Mouse (Mus musculus) hindbrain, embryonic 13.5 days (tissue): ENCODE results near the gene Per1. TPM values are rescaled to one million over a fixed set of nuclear protein-coding genes. Genes with fewer than 3 reads are reported as not detected.

Experiments
- ATAC-seq: fragments of 200-750 bp; cut with Nextera tagmentation; 2 replicates; pipeline ENCODE4 v1.8.0; 2017; ENCODE audit warnings: moderate TSS enrichment; ENCODE audit not compliant: low FRiP score
- H3K27ac ChIP-seq: fragments of 300-500 bp; sonication (generic); 2 replicates; pipeline ENCODE4 v1.5.1; 2015; ENCODE audit warnings: inconsistent platforms, mild to moderate bottlenecking, moderate library complexity
- H3K27me3 ChIP-seq: fragments of 300-500 bp; sonication (generic); 2 replicates; pipeline ENCODE4 v1.6.1; 2015; ENCODE audit warnings: mild to moderate bottlenecking, inconsistent platforms
- H3K36me3 ChIP-seq: fragments of 300-500 bp; sonication (generic); 2 replicates; pipeline ENCODE4 v1.6.1; 2015; ENCODE audit warnings: mild to moderate bottlenecking, inconsistent platforms
- H3K4me1 ChIP-seq: fragments of 300-500 bp; sonication (generic); replicated peaks from 2 replicates; pipeline ENCODE4 v1.6.1; 2015; ENCODE audit warnings: inconsistent platforms
- H3K4me2 ChIP-seq: fragments of 300-500 bp; sonication (generic); 2 replicates; pipeline ENCODE4 v1.6.1; 2015; ENCODE audit warnings: inconsistent platforms, mild to moderate bottlenecking, moderate library complexity
- H3K4me3 ChIP-seq: fragments of 300-500 bp; sonication (generic); 2 replicates; pipeline ENCODE4 v1.5.1; 2015; ENCODE audit warnings: mild to moderate bottlenecking, inconsistent platforms
- H3K9ac ChIP-seq: fragments of 300-500 bp; sonication (generic); 2 replicates; pipeline ENCODE4 v1.6.1; 2015; ENCODE audit warnings: mild to moderate bottlenecking, inconsistent platforms
- H3K9me3 ChIP-seq: fragments of 300-500 bp; sonication (generic); 2 replicates; pipeline ENCODE4 v1.6.1; 2016; ENCODE audit warnings: inconsistent platforms
- WGBS: fragments of 180-500 bp; shearing (Covaris S2); methylation state at CpG from one replicate; pipeline ENCODE4 v1.1.7; 2015; 5-methylcytosine and 5-hydroxymethylcytosine counted together
- polyA plus RNA-seq: library from polyadenylated mRNA; unstranded; fragments of >200 nt; fragmentation: Nextera tagmentation; extraction: Ambion mirVana; gene quantifications from 2 replicates; pipeline ENCODE4 v1.2.1, GENCODE M21; 2015

Gene Per1
- polyA plus RNA-seq, 1 experiment from 2014 or later, result 9.4 TPM

GRCm38 (mm10) chr11:69105796-69106195 is 10.8 kb downstream of the Per1 start:
- no peak overlapping the region for H3K27ac ChIP-seq
- H3K36me3 ChIP-seq, result peaks cover 88% of the 10 kb centered on the region
- no peaks in the 10 kb centered on the region for H3K27me3 ChIP-seq
- no peak overlapping the region for H3K4me2 ChIP-seq
- WGBS, result 84% methylated on average over 2 of the region's 2 CpGs
- ATAC-seq, result no peak
- H3K4me1 ChIP-seq, result peaks cover 4% of the 10 kb centered on the region
- H3K9me3 ChIP-seq, result no peaks in the 10 kb centered on the region
- peak overlapping the region; percentile 24; the same call in 1 of the 2 replicates for H3K9ac ChIP-seq
- H3K4me3 ChIP-seq, result no peak overlapping the region

GRCm38 (mm10) chr11:69106299-69106698 is 11.3 kb downstream of the Per1 start:
- Histone ChIP-seq H3K4me1 (peaks cover 4% of the 10 kb centered on the region), H3K4me2 (no peak overlapping the region), H3K4me3 (no peak overlapping the region), H3K9ac (peak overlapping the region; percentile 24; the same call in 1 of the 2 replicates), H3K27ac (no peak overlapping the region), H3K9me3 (no peaks in the 10 kb centered on the region), H3K36me3 (peaks cover 83% of the 10 kb centered on the region), H3K27me3 (no peaks in the 10 kb centered on the region)
- no peak for ATAC-seq
- 98% methylated on average over 11 of the region's 11 CpGs for WGBS

GRCm38 (mm10) chr11:69106842-69107241 is 11.8 kb downstream of the Per1 start:
- H3K4me3 ChIP-seq, result no peak overlapping the region
- H3K27ac ChIP-seq, result no peak overlapping the region
- WGBS, result 87% methylated on average over 11 of the region's 11 CpGs
- 0 out of 2 replicates have a peak, but pooled peaks cover 2% of the 10 kb centered on the region for H3K27me3 ChIP-seq
- ATAC-seq, result no peak
- peaks cover 77% of the 10 kb centered on the region for H3K36me3 ChIP-seq
- H3K4me2 ChIP-seq, result no peak overlapping the region
- no peak overlapping the region for H3K9ac ChIP-seq
- peaks cover 9% of the 10 kb centered on the region for H3K4me1 ChIP-seq
- no peaks in the 10 kb centered on the region for H3K9me3 ChIP-seq

- H3K36me3 ChIP-seq, result peaks cover 69% of the 10 kb centered on the region
- no peak overlapping the region for H3K4me2 ChIP-seq
- H3K9me3 ChIP-seq, result no peaks in the 10 kb centered on the region
- H3K27ac ChIP-seq, result no peak overlapping the region
- H3K4me1 ChIP-seq, result peaks cover 11% of the 10 kb centered on the region
- ATAC-seq, result no peak
- 93% methylated on average over 11 of the region's 11 CpGs for WGBS
- no peak overlapping the region for H3K9ac ChIP-seq
- H3K4me3 ChIP-seq, result no peak overlapping the region
- H3K27me3 ChIP-seq, result peaks cover 11% of the 10 kb centered on the region; the same call in 1 of the 2 replicates
These were observed 12.7 kb downstream of the Per1 start for GRCm38 (mm10) chr11:69107676-69108075.

GRCm38 (mm10) chr11:69108223-69108622 is 13.2 kb downstream of the Per1 start:
- H3K9me3 ChIP-seq, result no peaks in the 10 kb centered on the region
- H3K9ac ChIP-seq, result no peak overlapping the region
- ATAC-seq, result no peak
- H3K36me3 ChIP-seq, result peaks cover 63% of the 10 kb centered on the region
- peaks cover 11% of the 10 kb centered on the region for H3K4me1 ChIP-seq
- H3K27ac ChIP-seq, result no peak overlapping the region
- no peak overlapping the region for H3K4me2 ChIP-seq
- H3K4me3 ChIP-seq, result no peak overlapping the region
- H3K27me3 ChIP-seq, result peaks cover 16% of the 10 kb centered on the region; the same call in 1 of the 2 replicates
- 93% methylated on average over 9 of the region's 9 CpGs for WGBS

- Histone ChIP-seq H3K27ac (no peak overlapping the region), H3K4me3 (no peak overlapping the region), H3K27me3 (peaks cover 24% of the 10 kb centered on the region; the same call in 1 of the 2 replicates), H3K4me2 (no peak overlapping the region), H3K36me3 (peaks cover 53% of the 10 kb centered on the region), H3K9me3 (no peaks in the 10 kb centered on the region), H3K4me1 (peaks cover 11% of the 10 kb centered on the region), H3K9ac (no peak overlapping the region)
- WGBS, result 86% methylated on average over 13 of the region's 13 CpGs
- 0 out of 2 replicates have a peak, but pooled peaks have one; percentile 44 for ATAC-seq
These were observed 14.2 kb downstream of the Per1 start for GRCm38 (mm10) chr11:69109032-69109900.

GRCm38 (mm10) chr11:69110319-69111046 is 15.5 kb downstream of the Per1 start:
- under 1% methylated on average over 30 of the region's 30 CpGs for WGBS
- Histone ChIP-seq H3K9me3 (no peaks in the 10 kb centered on the region), H3K36me3 (peaks cover 41% of the 10 kb centered on the region), H3K27me3 (peaks cover 37% of the 10 kb centered on the region), H3K27ac (0 out of 2 replicates have a peak overlapping the region, but pooled peaks have one; percentile 40), H3K4me1 (peaks cover 11% of the 10 kb centered on the region), H3K9ac (peak overlapping the region; percentile 56), H3K4me2 (peak overlapping the region; percentile 58), H3K4me3 (peak overlapping the region; percentile 45)
- ATAC-seq, result peak; percentile 64; the same call in 1 of the 2 replicates

- ATAC-seq, result no peak
- Histone ChIP-seq H3K36me3 (peaks cover 33% of the 10 kb centered on the region), H3K27ac (no peak overlapping the region), H3K4me1 (peaks cover 11% of the 10 kb centered on the region), H3K4me2 (peak overlapping the region; percentile 58), H3K9me3 (no peaks in the 10 kb centered on the region), H3K9ac (peak overlapping the region; percentile 56; the same call in 1 of the 2 replicates), H3K4me3 (peak overlapping the region; percentile 45), H3K27me3 (peaks cover 44% of the 10 kb centered on the region)
- WGBS, result 4% methylated on average over 21 of the region's 21 CpGs
These were observed 16.2 kb downstream of the Per1 start for GRCm38 (mm10) chr11:69111051-69111810.

GRCm38 (mm10) chr11:69111865-69112264 is 16.8 kb downstream of the Per1 start:
- Histone ChIP-seq H3K27me3 (peaks cover 50% of the 10 kb centered on the region), H3K27ac (no peak overlapping the region), H3K9me3 (no peaks in the 10 kb centered on the region), H3K9ac (no peak overlapping the region; the same call in 1 of the 2 replicates), H3K4me2 (peak overlapping the region; percentile 17), H3K4me3 (no peak overlapping the region), H3K36me3 (peaks cover 27% of the 10 kb centered on the region), H3K4me1 (peaks cover 13% of the 10 kb centered on the region)
- WGBS, result 71% methylated on average over 4 of the region's 4 CpGs
- ATAC-seq, result no peak

GRCm38 (mm10) chr11:69114018-69114417 is 19.0 kb downstream of the Per1 start:
- Histone ChIP-seq H3K4me3 (no peak overlapping the region), H3K4me1 (peaks cover 24% of the 10 kb centered on the region), H3K9ac (no peak overlapping the region), H3K9me3 (no peaks in the 10 kb centered on the region), H3K27ac (no peak overlapping the region), H3K27me3 (peaks cover 52% of the 10 kb centered on the region), H3K36me3 (peaks cover 6% of the 10 kb centered on the region), H3K4me2 (no peak overlapping the region)
- ATAC-seq, result no peak
- 72% methylated on average over 3 of the region's 3 CpGs for WGBS

GRCm38 (mm10) chr11:69114621-69115020 is 19.6 kb downstream of the Per1 start:
- Histone ChIP-seq H3K27ac (no peak overlapping the region), H3K9ac (no peak overlapping the region), H3K4me3 (no peak overlapping the region), H3K4me2 (no peak overlapping the region), H3K4me1 (peaks cover 30% of the 10 kb centered on the region), H3K36me3 (no peaks in the 10 kb centered on the region), H3K9me3 (no peaks in the 10 kb centered on the region), H3K27me3 (peaks cover 55% of the 10 kb centered on the region)
- 82% methylated on average over 3 of the region's 3 CpGs for WGBS
- ATAC-seq, result no peak
